Mouse (Mus musculus) embryonic facial prominence, embryonic 13.5 days (tissue): ENCODE data around the gene Zfp943. TPM values are rescaled to one million over a fixed set of nuclear protein-coding genes. Genes with fewer than 3 reads are reported as not detected.
"Not testable (repeated sequence)": the region's sequence is repeated elsewhere in the genome, so short reads cannot be mapped to it uniquely, and the experiment has no call there.

Source experiments
- ATAC-seq: fragments of 200-750 bp; cut with Nextera tagmentation; 2 replicates; pipeline ENCODE4 v1.8.0; 2017; ENCODE audit warnings: low read depth; ENCODE audit not compliant: insufficient number of reproducible peaks, insufficient read depth, low FRiP score, low TSS enrichment
- H3K27ac ChIP-seq: fragments of 300-500 bp; sonication (generic); 2 replicates; pipeline ENCODE4 v1.5.1; 2015; ENCODE audit warnings: moderate library complexity, mild to moderate bottlenecking, inconsistent platforms
- H3K27me3 ChIP-seq: fragments of 300-500 bp; sonication (generic); 2 replicates; pipeline ENCODE4 v1.6.1; 2015; ENCODE audit warnings: mild to moderate bottlenecking, inconsistent platforms
- H3K36me3 ChIP-seq: fragments of 300-500 bp; sonication (generic); 2 replicates; pipeline ENCODE4 v1.6.1; 2015; ENCODE audit warnings: mild to moderate bottlenecking, inconsistent platforms
- H3K4me1 ChIP-seq: fragments of 300-500 bp; sonication (generic); 2 replicates; pipeline ENCODE4 v1.6.1; 2015; ENCODE audit warnings: inconsistent platforms
- H3K4me2 ChIP-seq: fragments of 300-500 bp; sonication (generic); 2 replicates; pipeline ENCODE4 v1.6.1; 2015; ENCODE audit warnings: moderate library complexity, mild to moderate bottlenecking, inconsistent platforms
- H3K4me3 ChIP-seq: fragments of 300-500 bp; sonication (generic); 2 replicates; pipeline ENCODE4 v1.5.1; 2015; ENCODE audit warnings: mild to moderate bottlenecking, inconsistent platforms
- H3K9ac ChIP-seq: fragments of 300-500 bp; sonication (generic); 2 replicates; pipeline ENCODE4 v1.6.1; 2015; ENCODE audit warnings: mild to moderate bottlenecking, inconsistent platforms
- H3K9me3 ChIP-seq: fragments of 300-500 bp; sonication (generic); 2 replicates; pipeline ENCODE4 v1.6.1; 2016; ENCODE audit warnings: inconsistent platforms
- WGBS: fragments of 180-500 bp; shearing (Covaris S2); methylation state at CpG from one replicate; pipeline ENCODE4 v1.1.7; 2015; ENCODE audit warnings: mixed read lengths; 5-methylcytosine and 5-hydroxymethylcytosine counted together
- polyA plus RNA-seq: library from polyadenylated mRNA; unstranded; fragments of >200 nt; fragmentation: Nextera tagmentation; extraction: Ambion mirVana; gene quantifications from 2 replicates; pipeline ENCODE4 v1.2.1, GENCODE M21; 2015

The Zfp943 gene
- polyA plus RNA-seq: 21.2 and 24.2 TPM in 2 replicates

DNA sequence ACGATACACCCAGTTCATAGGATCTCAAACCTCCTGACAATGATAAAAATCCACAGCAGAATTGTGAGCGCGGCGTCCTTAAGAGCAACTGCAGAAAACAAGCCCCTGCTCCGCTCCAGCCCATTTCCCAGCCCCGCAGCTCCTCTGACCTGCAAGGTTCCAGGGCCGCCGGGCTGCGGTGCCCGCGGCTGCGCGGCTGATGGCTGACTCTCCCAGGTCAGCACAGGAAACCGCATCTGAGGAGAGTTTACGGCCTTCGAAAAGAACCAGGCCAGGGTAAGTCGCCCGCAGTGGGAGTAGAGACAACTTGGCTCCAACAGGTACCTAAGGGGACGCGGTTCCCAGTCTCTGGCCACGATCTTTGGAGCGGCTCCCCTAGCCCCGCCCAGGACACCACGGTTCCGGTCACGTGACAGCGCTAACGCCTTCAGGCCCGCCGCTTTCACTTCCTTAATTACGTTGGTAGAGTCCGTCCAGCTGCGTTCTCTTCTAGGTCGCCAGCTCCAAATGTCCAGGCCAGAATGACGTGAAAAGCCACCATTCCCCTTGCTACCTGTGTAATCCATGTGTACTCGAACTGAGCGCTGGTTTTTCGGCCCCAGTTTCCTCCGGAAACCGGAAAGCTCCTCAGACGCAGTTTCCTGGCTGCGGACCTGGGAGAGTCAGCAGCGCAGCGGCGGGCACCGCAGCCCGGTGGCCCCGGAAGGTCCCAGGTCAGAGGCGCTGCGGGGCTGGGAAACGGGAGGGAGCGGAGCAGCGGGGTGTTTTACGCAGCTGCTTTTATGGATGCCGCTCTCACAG lies at the start of gene Zfp943, which contains the start of gene Zfp942:
Gene Zfp943 (plus strand): TSS at position 446 of the 801 bp plus-strand sequence.
Gene Zfp942 (minus strand): TSS at position 358 of the 801 bp plus-strand sequence.
- peak within 1 kb of the TSS; percentile 86 for H3K27ac ChIP-seq
- H3K27me3 ChIP-seq, H3K9me3 ChIP-seq, H3K36me3 ChIP-seq: not testable (repeated sequence)
- H3K4me1 ChIP-seq: peaks cover 16% of the 10 kb centered on the region
- H3K9ac ChIP-seq: peak within 1 kb of the TSS; percentile 85
- peak within 1 kb of the TSS; percentile 66 for H3K4me2 ChIP-seq
- peak within 1 kb of the TSS; percentile 68 for H3K4me3 ChIP-seq
- under 1% methylated on average over 41 of the region's 55 CpGs for WGBS
- peak; percentile 95 for ATAC-seq

DNA sequence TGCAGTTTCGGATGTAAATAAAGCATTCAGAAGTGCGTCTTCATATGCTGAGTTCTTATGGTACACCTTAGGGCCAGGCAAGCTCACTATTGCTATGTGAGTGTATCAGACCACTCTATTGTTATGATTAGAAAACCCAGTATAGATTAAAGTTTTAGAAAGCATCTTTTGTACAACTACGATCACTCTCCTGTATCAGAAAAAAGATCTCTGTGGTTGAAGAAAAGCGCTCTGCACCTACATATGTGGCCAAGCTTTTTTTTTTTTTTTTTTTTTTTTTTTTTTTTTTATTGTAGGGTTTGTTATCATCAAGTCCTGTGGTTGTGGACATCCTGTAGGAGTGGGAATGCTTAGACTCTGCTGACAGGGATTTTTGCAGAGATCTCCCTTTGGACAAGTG lies 950 bp downstream of the Zfp943 start:
- H3K4me2 ChIP-seq: peak overlapping the region; percentile 61
- 60% methylated on average over 4 of the region's 4 CpGs for WGBS
- peaks cover 9% of the 10 kb centered on the region for H3K36me3 ChIP-seq
- H3K4me1 ChIP-seq: peaks cover 16% of the 10 kb centered on the region
- no peak for ATAC-seq
- H3K4me3 ChIP-seq: peak overlapping the region; percentile 68
- no peaks in the 10 kb centered on the region for H3K27me3 ChIP-seq
- no peak overlapping the region for H3K9ac ChIP-seq
- H3K27ac ChIP-seq: no peak overlapping the region
- H3K9me3 ChIP-seq: no peaks in the 10 kb centered on the region; the same call in 1 of the 2 replicates

DNA sequence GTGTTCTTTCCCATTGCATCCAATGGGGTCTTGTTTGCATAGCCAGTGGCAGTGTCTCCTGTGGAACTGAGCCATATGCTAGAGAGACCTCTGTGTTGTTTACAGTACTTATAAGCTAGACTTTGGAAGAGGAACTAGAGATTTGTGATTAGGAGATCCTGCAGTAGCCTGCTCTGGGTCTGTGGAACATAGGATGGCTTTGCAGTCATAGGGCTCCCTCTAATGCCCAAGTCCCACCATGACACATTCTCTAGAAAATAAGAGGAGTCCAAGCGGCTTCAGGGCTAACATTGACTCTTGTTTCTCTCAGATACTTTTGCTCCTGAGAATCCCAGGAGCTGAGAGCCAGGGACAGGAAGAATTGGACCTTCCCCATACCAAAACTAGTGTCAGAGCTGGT lies 73.2 kb downstream of the Zfp943 start:
- H3K9me3 ChIP-seq, H3K4me2 ChIP-seq, H3K4me1 ChIP-seq, H3K4me3 ChIP-seq, H3K9ac ChIP-seq, H3K27me3 ChIP-seq, H3K27ac ChIP-seq, ATAC-seq, H3K36me3 ChIP-seq: not testable (repeated sequence)
- WGBS: 39% methylated on average over 1 of the region's 1 CpGs

DNA sequence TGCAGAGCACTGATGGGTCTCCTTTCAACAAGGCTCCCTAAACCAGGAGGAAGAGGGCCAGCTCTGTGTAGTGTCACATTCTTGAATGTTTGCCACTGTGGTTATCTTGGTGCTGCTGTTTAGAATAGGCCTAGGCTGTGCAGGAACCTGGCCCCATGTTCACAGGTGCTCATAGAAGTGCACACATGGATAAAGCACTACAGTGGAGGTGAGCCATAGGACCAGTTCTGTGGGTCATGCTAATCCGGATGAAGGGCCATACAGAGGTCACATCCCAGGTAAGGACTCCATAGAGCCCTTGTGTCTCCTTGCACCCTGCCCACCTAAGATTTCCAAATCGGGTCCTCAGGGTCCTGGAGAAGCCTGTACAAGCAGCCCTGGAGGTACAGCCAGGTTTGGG lies 87.1 kb downstream of the Zfp943 start:
- Histone ChIP-seq H3K36me3 (no peaks in the 10 kb centered on the region), H3K4me1 (no peaks in the 10 kb centered on the region), H3K4me2 (no peak overlapping the region), H3K27me3 (no peaks in the 10 kb centered on the region), H3K27ac (no peak overlapping the region), H3K4me3 (no peak overlapping the region), H3K9me3 (peaks cover 10% of the 10 kb centered on the region; the same call in 1 of the 2 replicates), H3K9ac (no peak overlapping the region)
- WGBS: 68% methylated on average over 2 of the region's 2 CpGs
- no peak for ATAC-seq

DNA sequence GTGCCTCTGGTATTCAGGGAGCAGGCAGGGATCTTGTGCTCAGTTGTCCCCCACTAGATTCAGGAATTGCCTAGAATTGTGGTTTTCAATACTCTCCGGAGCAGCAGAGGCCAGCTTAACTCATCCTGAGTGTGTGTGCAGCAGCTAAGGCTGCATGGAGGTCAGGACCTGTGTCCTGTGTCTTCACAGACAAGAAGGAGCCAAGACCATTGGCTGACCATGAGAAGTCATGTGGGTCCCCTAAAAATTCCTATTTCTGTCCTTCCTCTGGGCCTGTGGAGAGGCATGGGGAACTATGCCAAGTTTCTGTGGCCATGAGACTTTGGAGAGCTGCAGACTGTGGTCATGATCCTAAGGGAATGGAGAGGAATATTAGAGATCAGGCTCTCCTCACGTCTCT lies 90.9 kb downstream of the Zfp943 start:
- H3K27me3 ChIP-seq: no peaks in the 10 kb centered on the region
- no peak overlapping the region for H3K4me3 ChIP-seq
- peaks cover 13% of the 10 kb centered on the region; the same call in 1 of the 2 replicates for H3K9me3 ChIP-seq
- no peak overlapping the region for H3K27ac ChIP-seq
- no peak overlapping the region for H3K9ac ChIP-seq
- WGBS: 66% methylated on average over 2 of the region's 2 CpGs
- no peaks in the 10 kb centered on the region for H3K4me1 ChIP-seq
- no peak for ATAC-seq
- H3K36me3 ChIP-seq: no peaks in the 10 kb centered on the region
- H3K4me2 ChIP-seq: no peak overlapping the region

DNA sequence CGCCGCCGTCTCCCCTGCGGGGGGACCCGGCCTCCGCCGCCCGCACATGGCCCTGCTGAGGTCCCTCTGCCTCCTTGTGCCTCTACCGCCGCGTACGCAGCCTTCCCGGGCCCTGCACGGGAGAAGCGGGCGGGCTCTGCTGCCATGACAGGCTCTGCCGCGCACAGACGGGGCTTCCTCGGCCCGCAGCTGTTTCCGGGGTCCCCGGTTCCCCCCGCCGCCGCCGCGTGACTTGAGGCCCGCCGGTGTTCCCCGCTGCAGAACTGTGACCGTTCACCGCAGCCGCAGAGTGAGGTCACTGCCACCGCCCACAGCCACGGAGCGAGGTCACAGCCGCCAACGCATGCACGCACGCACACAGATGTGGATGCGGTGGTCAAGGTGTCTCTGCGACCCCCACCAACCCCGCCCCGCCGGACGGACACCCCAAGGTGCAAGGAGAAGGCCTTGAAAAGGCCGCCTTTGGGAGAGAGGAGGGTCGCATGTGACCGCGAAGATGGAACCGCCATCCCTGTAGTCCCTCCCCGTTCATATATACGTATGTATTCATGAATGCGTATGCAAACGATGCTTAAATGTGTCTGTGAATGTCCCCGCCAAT lies 118.8 kb downstream of the Zfp943 start:
- Histone ChIP-seq H3K4me1 (no peaks in the 10 kb centered on the region), H3K36me3 (no peaks in the 10 kb centered on the region), H3K27me3 (peaks cover 4% of the 10 kb centered on the region; the same call in 1 of the 2 replicates), H3K9ac (peak overlapping the region; percentile 86), H3K4me2 (peak overlapping the region; percentile 88), H3K9me3 (no peaks in the 10 kb centered on the region), H3K4me3 (peak overlapping the region; percentile 64), H3K27ac (no peak overlapping the region)
- 0 out of 2 replicates have a peak, but pooled peaks have one; percentile 37 for ATAC-seq
- WGBS: 3% methylated on average over 57 of the region's 57 CpGs

DNA sequence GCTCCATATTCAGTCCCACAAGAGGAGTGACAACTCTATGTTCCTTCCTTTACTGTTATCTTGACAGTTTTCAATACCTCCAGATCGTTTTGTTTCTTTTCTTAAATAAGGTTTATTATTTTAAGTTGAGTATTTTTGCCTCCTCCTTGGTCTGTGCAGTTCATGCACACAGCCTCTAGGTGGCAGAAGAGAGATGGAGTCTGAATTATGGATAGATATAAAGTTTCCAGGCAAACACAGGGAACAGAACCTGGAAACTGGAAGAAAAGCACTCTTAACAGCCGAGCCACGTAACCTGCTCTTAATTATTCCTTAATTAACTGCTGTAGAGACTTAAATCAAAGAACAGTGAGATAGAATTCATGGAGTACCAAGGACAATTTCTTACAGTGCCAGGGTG lies 120.9 kb downstream of the Zfp943 start:
- not testable (repeated sequence) for H3K36me3 ChIP-seq, H3K4me3 ChIP-seq, ATAC-seq, H3K4me1 ChIP-seq, H3K27me3 ChIP-seq, H3K27ac ChIP-seq, H3K4me2 ChIP-seq, H3K9me3 ChIP-seq, H3K9ac ChIP-seq
- 11% methylated on average over 3 of the region's 3 CpGs for WGBS

DNA sequence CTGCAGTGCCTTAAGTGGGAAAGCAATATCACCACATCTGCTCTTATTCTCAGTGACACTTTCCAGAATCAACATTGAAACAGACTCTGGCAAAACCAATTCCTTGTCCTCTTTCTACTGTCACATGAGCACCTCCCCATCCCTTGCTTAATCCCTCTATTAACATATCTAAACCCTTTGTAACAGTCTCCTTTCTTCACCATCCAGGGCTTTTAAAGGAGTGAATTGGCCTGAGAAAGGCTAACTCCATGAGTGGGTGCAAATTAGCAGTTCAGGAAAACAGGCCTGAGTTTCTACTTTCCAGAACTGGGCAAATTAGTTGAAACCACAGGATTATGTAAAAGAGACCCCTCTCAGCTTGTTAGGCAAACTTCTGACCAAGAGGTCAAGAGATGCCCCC lies 156.4 kb downstream of the Zfp943 start:
- no peaks in the 10 kb centered on the region for H3K4me1 ChIP-seq
- H3K9ac ChIP-seq: no peak overlapping the region
- H3K27ac ChIP-seq: no peak overlapping the region
- H3K36me3 ChIP-seq: no peaks in the 10 kb centered on the region
- no peak for ATAC-seq
- H3K4me3 ChIP-seq: no peak overlapping the region
- no peaks in the 10 kb centered on the region for H3K27me3 ChIP-seq
- no peak overlapping the region for H3K4me2 ChIP-seq
- no peaks in the 10 kb centered on the region; the same call in 1 of the 2 replicates for H3K9me3 ChIP-seq

Other genes starting within 250 kb of the Zfp943 start
- gene Zfp229, start 231.8 kb upstream of the Zfp943 start, polyA plus RNA-seq: 7.0 and 8.5 TPM in 2 replicates
- gene Zfp820, start 116.8 kb upstream of the Zfp943 start, polyA plus RNA-seq: 6.7 and 6.9 TPM in 2 replicates
- 8.0 and 8.8 TPM in 2 replicates for gene Zfp995, start 52.6 kb upstream of the Zfp943 start, polyA plus RNA-seq
- gene Zfp942, start 88 bp upstream of the Zfp943 start, polyA plus RNA-seq: 24.2 and 26.4 TPM in 2 replicates
- gene Zfp947, start 203.6 kb downstream of the Zfp943 start, polyA plus RNA-seq: 2.3 and 3.2 TPM in 2 replicates